Mouse (Mus musculus) thymus, adult 2 months (tissue): ENCODE results near the gene Erlec1. TPM values are rescaled to one million over a fixed set of nuclear protein-coding genes. Genes with fewer than 3 reads are reported as not detected.

Experiments used
- DNase-seq: peaks from one replicate; pipeline ENCODE4 v3.0.0; 2021
- H3K27ac ChIP-seq: fragments of 200-500 bp; 2 replicates; pipeline ENCODE4 v1.5.1; 2012; ENCODE audit warnings: low read length, control low read depth; ENCODE audit not compliant: control insufficient read depth, insufficient read depth
- H3K27me3 ChIP-seq: fragments of 200-500 bp; 2 replicates; pipeline ENCODE4 v1.6.1; 2012; ENCODE audit warnings: mild to moderate bottlenecking, low read length, moderate library complexity, mixed read lengths; ENCODE audit not compliant: control insufficient read depth, insufficient read depth
- H3K36me3 ChIP-seq: fragments of 200-500 bp; 2 replicates; pipeline ENCODE4 v1.6.1; 2012; ENCODE audit warnings: mild to moderate bottlenecking, low read length, moderate library complexity; ENCODE audit not compliant: control insufficient read depth, insufficient read depth
- H3K4me1 ChIP-seq: fragments of 200-500 bp; replicated peaks from 2 replicates; pipeline ENCODE4 v1.6.1; 2012; ENCODE audit warnings: low read length; ENCODE audit not compliant: control insufficient read depth, insufficient read depth
- H3K4me3 ChIP-seq: fragments of 200-500 bp; 2 replicates; pipeline ENCODE4 v1.5.1; 2012; ENCODE audit warnings: mild to moderate bottlenecking, low read length, control low read depth, moderate library complexity; ENCODE audit not compliant: control insufficient read depth, insufficient read depth
- CTCF ChIP-seq: fragments of 200-500 bp; IDR thresholded peaks from 2 replicates; pipeline ENCODE4 v1.5.1; 2012; ENCODE audit warnings: mild to moderate bottlenecking, control low read depth, low read length, moderate library complexity, borderline replicate concordance; ENCODE audit not compliant: control insufficient read depth, poor library complexity, insufficient read depth; ENCODE audit errors: extremely low read depth
- POLR2A ChIP-seq: fragments of 200-500 bp; IDR thresholded peaks from 2 replicates; pipeline ENCODE4 v1.6.1; 2012; ENCODE audit warnings: mild to moderate bottlenecking, low read length, control low read depth, moderate library complexity; ENCODE audit not compliant: control insufficient read depth, poor library complexity, insufficient read depth; ENCODE audit errors: extremely low read depth
- WGBS: fragments of 180-500 bp; shearing (Covaris S2); methylation state at CpG from one replicate; pipeline ENCODE4 v1.1.7; 2018; 5-methylcytosine and 5-hydroxymethylcytosine counted together
- polyA plus RNA-seq: library from polyadenylated mRNA; depleted of rRNA; stranded (reverse); fragments of >200 nt; gene quantifications from 2 replicates; pipeline ENCODE4 v1.2.3, GENCODE M21; 2012

Erlec1 gene
- polyA plus RNA-seq, 1 experiment, result 19.8 TPM

- Histone ChIP-seq H3K27me3 (no peaks in the 10 kb centered on the region), H3K4me3 (no peak overlapping the region), H3K27ac (peak overlapping the region; percentile 70), H3K36me3 (no peaks in the 10 kb centered on the region), H3K4me1 (peaks cover 3% of the 10 kb centered on the region)
- TF ChIP-seq POLR2A (no peak), CTCF (no peak)
- 1% methylated on average over 2 of the region's 2 CpGs for WGBS
- peak; percentile 3 for DNase-seq
These were observed 32.5 kb upstream of the Erlec1 start for GRCm38 (mm10) chr11:30986625-30987017.

GRCm38 (mm10) chr11:30985877-30986624 lies 31.9 kb upstream of the Erlec1 start, which contains the start of gene Chac2:
Chac2 (minus strand) TSS chr11:30986350.
- peak; percentile 71 for DNase-seq

GRCm38 (mm10) chr11:30985237-30985636 lies 31.1 kb upstream of the Erlec1 start:
- Histone ChIP-seq H3K27ac (no peak overlapping the region), H3K36me3 (no peaks in the 10 kb centered on the region), H3K4me1 (peaks cover 3% of the 10 kb centered on the region), H3K4me3 (no peak overlapping the region), H3K27me3 (no peaks in the 10 kb centered on the region)
- 73% methylated on average over 2 of the region's 2 CpGs for WGBS
- DNase-seq, result no peak
- TF ChIP-seq CTCF (no peak), POLR2A (no peak)

More at GRCm38 (mm10) chr11:30985877-30986624, 31.9 kb upstream of the Erlec1 start, which contains the start of gene Chac2:
- Histone ChIP-seq H3K27ac (peak within 1 kb of the TSS; percentile 70), H3K36me3 (no peaks in the 10 kb centered on the region), H3K27me3 (no peaks in the 10 kb centered on the region), H3K4me1 (peaks cover 3% of the 10 kb centered on the region), H3K4me3 (peak within 1 kb of the TSS; percentile 70)
- WGBS, result 2% methylated on average over 22 of the region's 22 CpGs
- TF ChIP-seq CTCF, result no peak
- peak; percentile 40; the same call in 1 of the 2 replicates for TF ChIP-seq POLR2A

GRCm38 (mm10) chr11:30953469-30954154 lies 523 bp downstream of the Erlec1 start:
- no peaks in the 10 kb centered on the region; the same call in 1 of the 2 replicates for H3K4me1 ChIP-seq
- TF ChIP-seq CTCF (no peak), POLR2A (no peak)
- peaks cover 26% of the 10 kb centered on the region for H3K36me3 ChIP-seq
- 2% methylated on average over 27 of the region's 32 CpGs for WGBS
- H3K4me3 ChIP-seq, result peak overlapping the region; percentile 60
- DNase-seq, result peak; percentile 49
- H3K27ac ChIP-seq, result peak overlapping the region; percentile 45; the same call in 1 of the 2 replicates
- no peaks in the 10 kb centered on the region for H3K27me3 ChIP-seq

- peaks cover 32% of the 10 kb centered on the region for H3K36me3 ChIP-seq
These were observed 1.3 kb downstream of the Erlec1 start for GRCm38 (mm10) chr11:30952829-30953228.

GRCm38 (mm10) chr11:30943522-30943921 lies 10.6 kb downstream of the Erlec1 start:
- WGBS, result 97% methylated on average over 2 of the region's 2 CpGs
- H3K4me3 ChIP-seq, result no peak overlapping the region
- no peak overlapping the region for H3K27ac ChIP-seq
- TF ChIP-seq POLR2A (no peak), CTCF (no peak)
- no peaks in the 10 kb centered on the region for H3K4me1 ChIP-seq
- DNase-seq, result no peak
- peaks cover 48% of the 10 kb centered on the region for H3K36me3 ChIP-seq
- no peaks in the 10 kb centered on the region for H3K27me3 ChIP-seq

More at GRCm38 (mm10) chr11:30952829-30953228, 1.3 kb downstream of the Erlec1 start:
- WGBS, result 79% methylated on average over 5 of the region's 5 CpGs
- Histone ChIP-seq H3K27ac (no peak overlapping the region), H3K4me3 (no peak overlapping the region), H3K4me1 (no peaks in the 10 kb centered on the region; the same call in 1 of the 2 replicates), H3K27me3 (no peaks in the 10 kb centered on the region)
- DNase-seq, result no peak
- TF ChIP-seq POLR2A (no peak), CTCF (no peak)

- no peak for DNase-seq
- Histone ChIP-seq H3K27me3 (no peaks in the 10 kb centered on the region), H3K4me3 (no peak overlapping the region), H3K36me3 (peaks cover 4% of the 10 kb centered on the region), H3K27ac (no peak overlapping the region), H3K4me1 (no peaks in the 10 kb centered on the region)
- no peak for TF ChIP-seq POLR2A
- no peak for TF ChIP-seq CTCF
- 94% methylated on average over 1 of the region's 1 CpGs for WGBS
These were observed 25.6 kb downstream of the Erlec1 start for GRCm38 (mm10) chr11:30928498-30928897.
